Mouse (Mus musculus) spleen, adult 2 months (tissue): ENCODE results near the gene Pom121l2. TPM values are rescaled to one million over a fixed set of nuclear protein-coding genes. Genes with fewer than 3 reads are reported as not detected.

Experiments used
- DNase-seq, 2 experiments: peaks; one replicate each; pipeline versions ENCODE4 v3.0.0 to v3.0.0-alpha.2; 2012 to 2021; ENCODE audit warnings: low spot score in 2 of 2, low read depth in 1 of 2
- H3K27ac ChIP-seq: fragments of 200-500 bp; 2 replicates; pipeline ENCODE4 v1.5.1; 2012; ENCODE audit warnings: low read length, inconsistent platforms; ENCODE audit not compliant: insufficient read depth
- H3K27me3 ChIP-seq: fragments of 200-500 bp; 2 replicates; pipeline ENCODE4 v1.6.1; 2012; ENCODE audit warnings: mild to moderate bottlenecking, moderate library complexity, low read length, inconsistent platforms; ENCODE audit not compliant: control insufficient read depth, insufficient read depth
- H3K36me3 ChIP-seq: fragments of 200-500 bp; 2 replicates; pipeline ENCODE4 v1.6.1; 2012; ENCODE audit warnings: mild to moderate bottlenecking, low read length, inconsistent platforms; ENCODE audit not compliant: control insufficient read depth, insufficient read depth
- H3K4me1 ChIP-seq: fragments of 200-500 bp; 2 replicates; pipeline ENCODE4 v1.6.1; 2011; ENCODE audit warnings: inconsistent platforms; ENCODE audit not compliant: control insufficient read depth, insufficient read depth, insufficient read length
- H3K4me3 ChIP-seq: fragments of 200-500 bp; 2 replicates; pipeline ENCODE4 v1.5.1; 2011; ENCODE audit warnings: mild to moderate bottlenecking, inconsistent platforms; ENCODE audit not compliant: insufficient read depth, insufficient read length; ENCODE audit errors: extremely low read depth
- CTCF ChIP-seq: fragments of 200-500 bp; IDR thresholded peaks from 2 replicates; pipeline ENCODE4 v1.5.1; 2011; ENCODE audit warnings: mild to moderate bottlenecking, inconsistent platforms; ENCODE audit not compliant: insufficient read depth, insufficient read length, insufficient replicate concordance; ENCODE audit errors: extremely low read depth
- POLR2A ChIP-seq: fragments of 200-500 bp; IDR thresholded peaks from 2 replicates; pipeline ENCODE4 v1.6.1; 2011; ENCODE audit warnings: low read depth, low read length, inconsistent platforms
- WGBS: fragments of 180-500 bp; shearing (Covaris S2); methylation state at CpG from one replicate; pipeline ENCODE4 v1.1.7; 2018; 5-methylcytosine and 5-hydroxymethylcytosine counted together
- polyA plus RNA-seq: library from polyadenylated mRNA; depleted of rRNA; stranded (reverse); fragments of >200 nt; gene quantifications from 2 replicates; pipeline ENCODE4 v1.2.3, GENCODE M21; 2012

Pom121l2 gene
- polyA plus RNA-seq, 1 experiment = not detected

DNA sequence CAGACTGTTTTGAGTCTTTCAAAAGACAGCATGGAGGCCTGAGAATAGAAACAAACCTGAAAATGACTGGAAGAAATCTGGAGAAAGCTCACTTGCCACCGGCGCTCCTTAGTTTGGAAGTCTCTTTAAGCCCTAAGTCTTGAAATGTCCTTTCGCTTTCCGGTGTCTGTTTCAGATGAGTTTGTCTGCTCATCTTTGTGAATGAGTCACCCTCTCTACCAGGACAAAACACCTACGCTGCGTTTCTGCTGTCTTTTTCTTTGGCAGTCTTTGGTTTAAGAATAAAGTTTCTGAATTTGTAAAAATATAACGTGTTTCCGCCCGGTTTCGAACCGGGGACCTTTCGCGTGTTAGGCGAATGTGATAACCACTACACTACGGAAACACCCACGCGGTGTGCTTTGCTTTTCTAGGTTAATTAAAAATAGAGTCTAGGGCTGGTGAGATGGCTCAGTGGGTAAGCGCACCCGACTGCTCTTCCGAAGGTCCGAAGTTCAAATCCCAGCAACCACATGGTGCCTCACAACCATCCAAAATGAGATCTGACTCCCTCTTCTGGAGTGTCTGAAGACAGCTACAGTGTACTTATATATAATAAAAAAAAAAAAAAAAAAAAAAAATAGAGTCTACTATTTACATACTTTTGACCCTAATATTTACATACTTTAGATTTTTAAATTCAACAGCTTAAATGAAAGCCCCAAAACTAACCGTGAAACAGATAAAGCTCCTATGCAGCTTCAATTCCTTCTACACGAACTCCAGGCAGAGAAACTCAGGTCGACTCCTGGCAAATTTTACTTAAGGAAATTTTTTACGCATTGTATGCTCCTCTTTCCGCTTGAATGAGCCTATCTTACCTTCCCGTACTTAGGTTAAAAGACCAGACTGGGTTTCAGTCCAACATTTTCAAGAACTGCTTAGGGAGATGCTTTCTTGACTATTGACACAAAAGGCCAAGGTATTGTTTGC lies 34.8 kb downstream of the Pom121l2 start:
- TF ChIP-seq CTCF = no peak
- TF ChIP-seq POLR2A = no peak
- Histone ChIP-seq H3K27ac (no peak overlapping the region), H3K4me3 (no peak overlapping the region), H3K36me3 (no peaks in the 10 kb centered on the region), H3K27me3 (peaks cover 7% of the 10 kb centered on the region), H3K4me1 (peaks cover 6% of the 10 kb centered on the region; the same call in 1 of the 2 replicates)
- peak; percentile 60 to 87 for DNase-seq
- WGBS = 16% methylated on average over 27 of the region's 27 CpGs

DNA sequence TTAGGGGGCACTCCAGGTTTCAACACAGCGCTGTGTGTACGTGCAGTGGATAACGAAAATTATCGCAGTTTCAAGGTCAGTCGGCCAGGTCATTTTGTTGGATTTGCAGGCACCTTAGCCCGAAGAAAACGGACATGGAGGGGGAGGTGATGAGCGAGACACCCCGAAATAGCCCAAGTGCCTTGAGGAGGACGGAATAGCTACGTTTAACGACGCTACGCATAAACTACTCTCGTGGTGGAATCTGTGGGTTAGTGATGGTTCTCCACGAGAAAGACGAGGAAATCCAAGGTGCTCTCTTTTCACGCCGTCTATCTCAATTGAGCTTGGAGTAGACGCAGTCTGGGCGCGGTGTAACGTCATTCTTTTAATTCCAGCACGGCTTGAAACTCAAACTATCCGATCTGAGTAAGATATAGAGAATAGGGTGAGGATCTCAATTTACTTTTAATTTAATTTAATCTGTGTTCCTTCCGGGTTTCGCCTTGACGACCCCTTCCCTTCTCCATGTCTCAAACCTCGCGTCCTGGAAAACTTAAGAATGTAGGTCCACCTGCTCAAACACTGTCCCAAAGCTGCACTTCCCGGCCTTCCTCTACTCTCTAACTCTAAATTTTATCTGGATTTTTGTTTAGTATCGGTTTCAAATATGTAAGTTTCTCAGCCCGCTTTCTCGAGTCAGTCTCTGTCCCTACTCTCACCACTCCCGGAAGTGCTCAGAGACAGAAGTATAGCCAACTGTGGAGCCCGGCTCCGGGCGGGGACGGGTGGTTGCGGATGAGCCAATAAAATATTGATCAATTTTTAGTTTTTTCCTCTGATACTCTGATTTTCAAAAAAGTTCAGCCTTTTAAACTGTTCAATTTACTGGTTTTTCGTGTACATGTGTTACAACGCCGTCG lies 39.2 kb downstream of the Pom121l2 start:
- peak in 1 of 2 experiments; percentile 44 for DNase-seq
- 2% methylated on average over 44 of the region's 44 CpGs for WGBS
- Histone ChIP-seq H3K36me3 (no peaks in the 10 kb centered on the region), H3K4me1 (no peaks in the 10 kb centered on the region), H3K4me3 (peak overlapping the region; percentile 67), H3K27ac (no peak overlapping the region), H3K27me3 (0 out of 2 replicates have a peak, but pooled peaks cover 1% of the 10 kb centered on the region)
- TF ChIP-seq CTCF = no peak
- TF ChIP-seq POLR2A = no peak

DNA sequence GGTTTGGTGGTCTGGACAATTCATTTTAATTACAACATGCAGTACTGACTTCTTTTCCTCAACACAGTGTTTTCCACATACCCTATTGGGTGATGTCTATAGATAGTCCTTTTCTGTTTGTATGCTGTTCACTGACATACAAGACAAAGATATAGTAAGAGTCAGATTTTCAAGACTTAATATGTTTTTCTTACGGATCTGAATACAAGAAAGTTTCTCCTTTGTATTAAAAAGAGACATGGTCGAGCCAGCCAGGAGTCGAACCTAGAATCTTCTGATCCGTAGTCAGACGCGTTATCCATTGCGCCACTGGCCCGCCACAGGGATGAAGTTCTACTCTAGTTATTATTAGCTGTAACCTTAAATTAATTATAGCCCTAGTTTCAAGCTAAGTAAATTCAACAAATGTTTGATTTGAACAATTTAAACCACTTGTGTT lies 39.9 kb downstream of the Pom121l2 start:
- Histone ChIP-seq H3K4me1 (no peaks in the 10 kb centered on the region; the same call in 1 of the 2 replicates), H3K36me3 (no peaks in the 10 kb centered on the region), H3K27ac (no peak overlapping the region), H3K4me3 (peak overlapping the region; percentile 67), H3K27me3 (0 out of 2 replicates have a peak, but pooled peaks cover 1% of the 10 kb centered on the region)
- 1% methylated on average over 8 of the region's 8 CpGs for WGBS
- TF ChIP-seq CTCF (no peak), POLR2A (no peak)
- DNase-seq = no peak

DNA sequence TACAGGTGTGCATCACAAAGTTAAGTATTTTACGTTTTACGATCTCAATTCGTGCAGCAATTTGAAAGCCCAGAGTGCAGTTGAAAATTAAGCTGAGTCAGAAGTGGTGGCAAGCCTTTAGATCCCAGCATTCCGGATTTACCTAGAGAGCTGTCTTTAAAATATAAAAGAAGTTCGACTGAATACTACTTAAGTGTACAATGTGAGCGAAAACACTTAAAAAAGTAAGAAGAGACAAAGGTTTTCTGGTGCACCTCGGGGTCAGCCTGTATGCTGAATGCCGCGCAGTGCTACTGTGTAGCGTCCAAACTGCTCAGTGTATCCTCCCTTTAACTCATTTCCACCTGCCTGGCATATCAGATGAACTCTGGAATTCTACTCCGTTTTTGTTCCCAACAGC lies 40.6 kb downstream of the Pom121l2 start:
- Histone ChIP-seq H3K27ac (no peak overlapping the region), H3K36me3 (no peaks in the 10 kb centered on the region), H3K27me3 (0 out of 2 replicates have a peak, but pooled peaks cover 1% of the 10 kb centered on the region), H3K4me1 (peaks cover under 1% of the 10 kb centered on the region; the same call in 1 of the 2 replicates), H3K4me3 (peak overlapping the region; percentile 48)
- WGBS = under 1% methylated on average over 11 of the region's 11 CpGs
- TF ChIP-seq CTCF (no peak), POLR2A (no peak)
- no peak for DNase-seq

DNA sequence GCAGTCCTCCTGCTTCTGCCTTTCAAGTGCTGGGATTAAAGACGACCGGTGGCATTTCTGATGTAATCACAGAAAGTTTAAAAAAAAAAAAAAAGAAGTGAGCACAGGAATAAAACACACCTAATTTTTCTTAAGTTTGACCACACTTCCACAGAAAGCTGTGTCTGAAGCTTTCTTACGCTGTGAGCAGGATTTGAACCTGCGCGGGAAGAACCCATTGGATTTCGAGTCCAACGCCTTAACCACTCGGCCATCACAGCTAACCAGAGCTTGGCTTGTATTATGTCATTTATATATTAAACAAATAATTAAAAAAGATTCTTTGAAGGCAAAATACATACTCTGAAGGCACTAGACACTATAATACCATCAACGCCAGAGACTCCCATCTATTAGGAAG lies 41.2 kb downstream of the Pom121l2 start:
- no peaks in the 10 kb centered on the region for H3K36me3 ChIP-seq
- peak; percentile 57 to 73 for DNase-seq
- H3K27me3 ChIP-seq = 0 out of 2 replicates have a peak, but pooled peaks cover 1% of the 10 kb centered on the region
- under 1% methylated on average over 9 of the region's 9 CpGs for WGBS
- H3K4me1 ChIP-seq = peaks cover 2% of the 10 kb centered on the region
- TF ChIP-seq CTCF (no peak), POLR2A (no peak)
- H3K27ac ChIP-seq = no peak overlapping the region
- H3K4me3 ChIP-seq = peak overlapping the region; percentile 48; the same call in 1 of the 2 replicates
